Mouse (Mus musculus) heart, embryonic 12.5 days (tissue): Measurements from ENCODE around the gene Gdpd1. TPM values are rescaled to one million over a fixed set of nuclear protein-coding genes. Genes with fewer than 3 reads are reported as not detected.

Experiments used
- ATAC-seq: fragments of 200-750 bp; cut with Nextera tagmentation; 2 replicates; pipeline ENCODE4 v1.8.0; 2017; ENCODE audit warnings: moderate TSS enrichment, moderate library complexity; ENCODE audit not compliant: insufficient number of reproducible peaks, low FRiP score
- H3K27ac ChIP-seq: fragments of 300-500 bp; sonication (generic); 2 replicates; pipeline ENCODE4 v1.5.1; 2016; ENCODE audit warnings: mild to moderate bottlenecking, moderate library complexity; ENCODE audit not compliant: poor library complexity, severe bottlenecking
- H3K27me3 ChIP-seq: fragments of 300-500 bp; sonication (generic); replicated peaks from 2 replicates; pipeline ENCODE4 v1.6.1; 2016; ENCODE audit warnings: mild to moderate bottlenecking, moderate library complexity
- H3K36me3 ChIP-seq: fragments of 300-500 bp; sonication (generic); 2 replicates; pipeline ENCODE4 v1.6.1; 2016; ENCODE audit warnings: mild to moderate bottlenecking, moderate library complexity
- H3K4me1 ChIP-seq: fragments of 300-500 bp; sonication (generic); replicated peaks from 2 replicates; pipeline ENCODE4 v1.6.1; 2016; ENCODE audit warnings: mild to moderate bottlenecking
- H3K4me2 ChIP-seq: fragments of 300-500 bp; sonication (generic); 2 replicates; pipeline ENCODE4 v1.6.1; 2016; ENCODE audit warnings: mild to moderate bottlenecking, moderate library complexity
- H3K4me3 ChIP-seq: fragments of 300-500 bp; sonication (generic); 2 replicates; pipeline ENCODE4 v1.5.1; 2016; ENCODE audit warnings: mild to moderate bottlenecking
- H3K9ac ChIP-seq: fragments of 300-500 bp; sonication (generic); 2 replicates; pipeline ENCODE4 v1.6.1; 2016; ENCODE audit warnings: mild to moderate bottlenecking, moderate library complexity
- H3K9me3 ChIP-seq: fragments of 300-500 bp; sonication (generic); replicated peaks from 2 replicates; pipeline ENCODE4 v1.6.1; 2016; ENCODE audit warnings: mild to moderate bottlenecking, moderate library complexity
- WGBS: fragments of 180-500 bp; shearing (Covaris S2); methylation state at CpG from one replicate; pipeline ENCODE4 v1.1.7; 2016; 5-methylcytosine and 5-hydroxymethylcytosine counted together
- polyA plus RNA-seq: library from polyadenylated mRNA; unstranded; fragments of >200 nt; fragmentation: Nextera tagmentation; extraction: Ambion mirVana; gene quantifications from 2 replicates; pipeline ENCODE4 v1.2.1, GENCODE M21; 2016

Gdpd1 gene
- polyA plus RNA-seq: 26.9 and 29.1 TPM in 2 replicates

GRCm38 (mm10) chr11:87073866-87074440 lies at the start of gene Gdpd1:
Gene Gdpd1, minus strand, starts transcription at chr11:87074062.
- H3K27ac ChIP-seq: peak within 1 kb of the TSS; percentile 70
- peak within 1 kb of the TSS; percentile 69 for H3K4me3 ChIP-seq
- 2% methylated on average over 43 of the region's 43 CpGs for WGBS
- peaks cover 7% of the 10 kb centered on the region for H3K4me1 ChIP-seq
- ATAC-seq: peak; percentile 94
- peak within 1 kb of the TSS; percentile 93 for H3K4me2 ChIP-seq
- H3K36me3 ChIP-seq: peaks cover 28% of the 10 kb centered on the region
- H3K27me3 ChIP-seq: no peaks in the 10 kb centered on the region
- peak within 1 kb of the TSS; percentile 82 for H3K9ac ChIP-seq
- H3K9me3 ChIP-seq: no peaks in the 10 kb centered on the region

DNA sequence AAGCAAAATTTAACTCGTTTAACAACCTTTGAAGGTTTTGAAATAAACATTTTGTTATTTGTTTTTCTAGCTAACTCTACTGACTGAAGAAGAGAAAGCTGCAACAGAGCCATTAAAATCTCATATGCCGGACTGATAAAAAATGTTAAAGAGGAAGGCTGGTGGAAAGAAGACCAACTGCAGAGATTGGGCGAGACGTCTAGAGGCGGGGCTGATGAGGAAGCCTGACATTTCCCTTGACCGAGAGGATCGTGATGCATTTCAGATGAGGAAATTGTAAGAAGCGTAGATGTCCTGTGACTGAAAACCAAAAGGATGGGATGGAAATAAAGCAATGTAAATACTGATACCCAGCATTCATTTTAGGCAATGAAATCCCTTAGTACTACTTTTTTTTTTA lies 48.0 kb upstream of the Gdpd1 start:
- Histone ChIP-seq H3K9ac (no peak overlapping the region), H3K4me3 (no peak overlapping the region), H3K4me2 (no peak overlapping the region), H3K36me3 (peaks cover 58% of the 10 kb centered on the region), H3K27ac (no peak overlapping the region), H3K27me3 (no peaks in the 10 kb centered on the region), H3K4me1 (peaks cover 7% of the 10 kb centered on the region), H3K9me3 (no peaks in the 10 kb centered on the region)
- ATAC-seq: no peak
- WGBS: 76% methylated on average over 8 of the region's 8 CpGs

DNA sequence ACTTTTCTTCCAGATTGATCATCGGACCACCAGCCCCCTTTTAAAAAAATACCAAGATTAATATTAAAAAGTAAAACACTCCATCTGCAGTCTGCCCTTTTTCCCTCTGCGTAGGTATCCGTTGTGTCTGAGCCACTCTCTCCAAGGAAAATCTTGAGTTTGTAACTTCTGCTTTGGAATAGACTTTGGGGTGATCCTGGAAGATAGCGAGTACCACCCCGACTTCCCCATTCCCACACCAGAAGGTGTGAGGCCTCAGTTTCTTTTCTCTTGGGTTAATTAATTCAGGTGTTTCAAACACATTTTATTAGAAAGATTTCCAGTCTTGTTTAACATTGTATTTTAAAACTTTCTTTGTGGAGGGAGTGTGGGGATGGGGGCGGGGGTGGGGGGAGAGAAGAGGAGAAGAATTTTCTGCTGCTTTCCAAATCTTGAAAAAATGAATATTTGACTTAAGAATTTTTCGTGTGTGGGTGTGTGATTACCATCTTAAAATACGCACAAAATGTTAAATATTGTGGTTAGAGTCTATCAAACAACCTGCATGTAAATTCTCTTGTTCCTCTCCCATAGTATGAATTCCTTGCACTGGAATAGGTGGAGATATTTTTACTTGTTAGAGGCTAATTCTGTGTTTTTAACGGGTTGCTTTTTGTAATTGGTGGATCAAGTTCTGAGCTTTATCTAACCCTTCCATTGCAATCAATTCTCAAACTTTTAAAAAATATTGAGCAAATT lies 36.5 kb upstream of the Gdpd1 start:
- 6% methylated on average over 9 of the region's 9 CpGs for WGBS
- Histone ChIP-seq H3K9ac (peak overlapping the region; percentile 96), H3K9me3 (no peaks in the 10 kb centered on the region), H3K4me3 (peak overlapping the region; percentile 73), H3K27me3 (no peaks in the 10 kb centered on the region), H3K4me1 (peaks cover 13% of the 10 kb centered on the region), H3K27ac (peak overlapping the region; percentile 97), H3K4me2 (peak overlapping the region; percentile 76), H3K36me3 (peaks cover 33% of the 10 kb centered on the region)
- ATAC-seq: no peak

DNA sequence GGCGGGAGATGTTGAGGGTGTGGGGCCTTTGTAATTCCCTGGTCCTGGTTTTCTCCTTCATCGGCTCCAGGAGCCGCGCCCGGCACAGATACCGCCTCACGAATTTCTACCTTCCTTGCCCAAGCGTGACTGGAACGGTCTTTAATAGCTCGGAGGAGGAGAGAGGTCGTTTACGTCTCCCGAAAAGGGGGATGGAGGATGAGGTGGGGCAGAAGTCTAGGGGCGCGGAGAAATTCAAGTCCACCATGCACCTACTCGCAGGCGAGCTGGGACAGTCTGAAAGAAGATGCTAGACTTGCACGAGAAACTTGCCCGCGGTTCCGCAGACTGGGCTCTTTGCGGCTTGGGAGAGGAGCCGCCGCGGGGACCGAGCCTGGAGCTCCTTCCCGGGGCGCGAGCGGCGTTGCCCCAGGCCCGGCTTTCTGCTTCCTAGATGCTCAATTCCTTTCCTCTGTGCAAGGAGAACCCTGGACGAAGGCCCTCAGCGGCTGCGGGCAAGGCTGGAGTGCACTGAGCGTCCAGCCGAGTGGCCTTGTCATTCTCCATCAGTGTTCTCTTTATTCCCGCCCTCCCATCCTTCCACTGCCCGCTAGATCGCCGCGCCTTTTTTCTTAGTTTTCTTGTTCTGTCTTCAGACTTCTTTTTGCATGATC lies 35.8 kb upstream of the Gdpd1 start:
- WGBS: under 1% methylated on average over 42 of the region's 42 CpGs
- peaks cover 13% of the 10 kb centered on the region for H3K4me1 ChIP-seq
- H3K27me3 ChIP-seq: no peaks in the 10 kb centered on the region

DNA sequence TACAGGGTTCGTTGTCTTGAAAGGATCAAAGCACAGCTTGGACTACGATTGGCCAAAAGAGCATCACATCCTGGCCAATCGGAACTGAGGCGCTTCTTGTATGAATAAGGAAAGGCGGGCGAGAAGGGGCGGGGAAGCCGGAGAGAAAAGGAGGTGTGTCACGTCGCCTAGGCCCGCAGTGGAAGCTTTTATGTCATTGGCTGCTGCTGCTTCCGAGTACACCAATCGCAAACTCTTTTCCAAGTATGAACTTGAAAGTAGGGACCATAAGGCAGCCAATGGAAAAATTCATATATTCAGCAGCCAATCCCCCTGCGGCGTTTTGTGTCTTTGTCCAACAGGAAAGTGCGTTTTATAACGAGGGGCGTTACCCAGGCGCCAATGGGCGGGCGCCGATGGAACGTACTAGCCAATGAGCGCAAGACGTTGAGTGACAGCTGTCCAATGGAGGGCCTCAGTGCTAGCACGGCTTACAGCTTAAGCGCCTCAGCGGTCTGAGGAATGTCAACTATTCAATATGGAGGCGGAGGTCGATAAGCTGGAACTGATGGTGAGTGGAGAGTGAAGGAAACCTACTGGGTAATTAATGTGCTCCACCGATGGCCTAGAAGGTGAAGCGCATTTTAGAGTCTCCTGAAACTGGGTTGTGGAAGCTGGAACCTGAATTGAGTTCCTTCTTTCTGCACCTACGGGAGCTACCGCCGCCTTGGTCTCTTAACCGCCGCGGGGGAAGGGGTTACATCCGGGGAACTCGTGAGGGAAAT lies 35.1 kb upstream of the Gdpd1 start, which contains the start of gene Ska2:
Ska2 (plus strand) TSS at position 480 of the 764 bp plus-strand sequence.
- ATAC-seq: peak; percentile 99
- no peaks in the 10 kb centered on the region for H3K27me3 ChIP-seq
- peak within 1 kb of the TSS; percentile 76 for H3K4me2 ChIP-seq
- peak within 1 kb of the TSS; percentile 73 for H3K4me3 ChIP-seq
- peaks cover 13% of the 10 kb centered on the region for H3K4me1 ChIP-seq
- peaks cover 35% of the 10 kb centered on the region for H3K36me3 ChIP-seq
- H3K9me3 ChIP-seq: no peaks in the 10 kb centered on the region
- H3K9ac ChIP-seq: peak within 1 kb of the TSS; percentile 96
- peak within 1 kb of the TSS; percentile 97 for H3K27ac ChIP-seq
- WGBS: under 1% methylated on average over 40 of the region's 40 CpGs

More for the DNA sequence above, 35.8 kb upstream of the Gdpd1 start:
- peak overlapping the region; percentile 76 for H3K4me2 ChIP-seq
- peak overlapping the region; percentile 97 for H3K27ac ChIP-seq
- peak overlapping the region; percentile 96 for H3K9ac ChIP-seq
- no peaks in the 10 kb centered on the region for H3K9me3 ChIP-seq
- ATAC-seq: no peak
- H3K36me3 ChIP-seq: peaks cover 33% of the 10 kb centered on the region
- peak overlapping the region; percentile 73 for H3K4me3 ChIP-seq

DNA sequence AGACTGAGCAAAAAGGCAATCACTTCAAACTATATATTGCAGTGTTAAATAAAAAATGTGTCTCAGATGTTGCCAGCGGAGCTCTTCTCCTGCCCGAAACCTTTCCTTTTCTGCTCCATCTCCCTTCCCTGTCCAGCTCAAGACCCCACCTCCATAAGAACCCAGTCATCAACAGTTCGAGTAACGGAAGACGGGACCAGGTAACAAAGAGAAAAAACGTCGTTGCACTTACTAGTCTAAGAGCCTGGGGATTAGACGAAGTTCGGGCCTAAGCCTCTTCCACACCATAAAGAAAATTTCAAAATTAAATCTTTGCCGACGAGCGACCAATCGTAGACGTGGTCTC lies 34.5 kb upstream of the Gdpd1 start, which contains the start of gene Prr11:
Prr11 (minus strand) TSS at position 300 of the 346 bp plus-strand sequence.
- Histone ChIP-seq H3K4me3 (peak within 1 kb of the TSS; percentile 73), H3K27ac (peak within 1 kb of the TSS; percentile 97), H3K9ac (peak within 1 kb of the TSS; percentile 96), H3K4me2 (peak within 1 kb of the TSS; percentile 76), H3K36me3 (peaks cover 36% of the 10 kb centered on the region), H3K9me3 (no peaks in the 10 kb centered on the region), H3K27me3 (no peaks in the 10 kb centered on the region), H3K4me1 (peaks cover 13% of the 10 kb centered on the region)
- ATAC-seq: peak; percentile 2; the same call in 1 of the 2 replicates
- under 1% methylated on average over 14 of the region's 14 CpGs for WGBS

DNA sequence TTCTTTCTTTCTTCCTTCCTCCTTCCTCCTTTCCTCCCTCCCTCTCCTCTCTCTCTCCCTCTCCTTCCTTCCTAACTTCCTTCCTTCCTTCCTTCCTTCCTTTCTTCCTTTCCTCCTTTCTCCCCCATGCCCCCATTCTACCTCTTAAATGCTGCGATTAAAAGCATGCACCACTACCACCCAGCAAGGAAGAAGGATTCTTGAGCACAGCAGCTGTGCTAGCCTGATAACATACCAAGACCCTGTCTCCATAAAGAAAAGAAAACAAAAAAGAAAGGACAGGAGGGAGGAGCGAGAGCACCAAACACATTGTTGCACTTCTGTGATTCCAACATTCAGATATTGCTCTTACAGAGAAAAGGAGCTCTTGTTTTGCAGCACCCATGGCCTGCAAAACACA lies 13.3 kb upstream of the Gdpd1 start:
- 51% methylated on average over 2 of the region's 2 CpGs for WGBS
- H3K4me1 ChIP-seq: peaks cover 20% of the 10 kb centered on the region
- ATAC-seq: no peak
- H3K4me2 ChIP-seq: peak overlapping the region; percentile 87
- peak overlapping the region; percentile 65 for H3K4me3 ChIP-seq
- peaks cover 49% of the 10 kb centered on the region for H3K36me3 ChIP-seq
- no peaks in the 10 kb centered on the region for H3K27me3 ChIP-seq
- H3K27ac ChIP-seq: no peak overlapping the region
- H3K9me3 ChIP-seq: no peaks in the 10 kb centered on the region
- peak overlapping the region; percentile 81; the same call in 1 of the 2 replicates for H3K9ac ChIP-seq

DNA sequence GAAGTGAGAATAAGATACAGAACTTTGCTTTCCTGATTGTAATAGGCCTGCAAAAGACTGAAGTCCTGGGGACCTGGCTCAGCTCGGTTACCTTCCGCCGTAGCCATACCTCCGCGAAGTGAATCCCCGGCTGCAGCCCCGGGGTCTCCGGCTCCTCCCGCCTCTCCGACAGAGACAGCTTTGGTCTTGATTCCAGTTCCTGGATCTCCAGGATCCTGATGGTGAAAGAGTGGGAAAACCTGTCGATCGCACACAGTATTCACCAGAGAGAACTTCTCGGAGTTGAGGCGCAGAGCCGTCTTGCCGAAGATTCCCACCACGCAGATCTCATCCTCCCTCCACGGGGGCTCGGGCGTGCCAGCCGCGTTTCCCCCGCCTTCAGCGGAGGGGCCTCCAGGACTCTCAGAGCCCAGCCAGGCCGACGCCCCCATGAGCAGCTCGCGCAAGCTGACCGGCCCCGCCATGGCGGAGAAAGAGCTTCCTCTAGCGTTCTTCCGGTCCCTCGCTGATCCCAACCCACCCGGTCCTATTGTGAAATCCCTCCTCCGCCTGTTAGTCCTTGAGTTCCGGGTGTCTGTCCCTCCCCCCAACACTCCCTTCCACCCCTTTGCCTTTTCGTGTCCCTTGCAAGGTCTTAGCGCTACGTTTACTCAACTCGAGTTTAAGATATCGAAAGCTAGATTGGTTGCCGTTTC lies 12.6 kb upstream of the Gdpd1 start, which contains the start of gene Smg8:
Smg8 (minus strand) TSS at position 485 of the 695 bp plus-strand sequence.
- no peaks in the 10 kb centered on the region for H3K27me3 ChIP-seq
- H3K9ac ChIP-seq: peak within 1 kb of the TSS; percentile 81
- peaks cover 20% of the 10 kb centered on the region for H3K4me1 ChIP-seq
- WGBS: 1% methylated on average over 43 of the region's 43 CpGs
- peak; percentile 90 for ATAC-seq
- H3K4me3 ChIP-seq: peak within 1 kb of the TSS; percentile 65
- H3K9me3 ChIP-seq: no peaks in the 10 kb centered on the region
- H3K36me3 ChIP-seq: peaks cover 49% of the 10 kb centered on the region
- peak within 1 kb of the TSS; percentile 23 for H3K27ac ChIP-seq
- H3K4me2 ChIP-seq: peak within 1 kb of the TSS; percentile 87

- ATAC-seq: no peak
- H3K4me2 ChIP-seq: peak overlapping the region; percentile 87
- no peaks in the 10 kb centered on the region for H3K9me3 ChIP-seq
- WGBS: 82% methylated on average over 13 of the region's 13 CpGs
- H3K9ac ChIP-seq: peak overlapping the region; percentile 81; the same call in 1 of the 2 replicates
- no peaks in the 10 kb centered on the region for H3K27me3 ChIP-seq
- H3K36me3 ChIP-seq: peaks cover 49% of the 10 kb centered on the region
- no peak overlapping the region for H3K27ac ChIP-seq
- peaks cover 20% of the 10 kb centered on the region for H3K4me1 ChIP-seq
- H3K4me3 ChIP-seq: peak overlapping the region; percentile 65
These were observed 11.6 kb upstream of the Gdpd1 start for GRCm38 (mm10) chr11:87085461-87085860.

- no peaks in the 10 kb centered on the region for H3K9me3 ChIP-seq
- WGBS: 75% methylated on average over 1 of the region's 1 CpGs
- H3K27me3 ChIP-seq: no peaks in the 10 kb centered on the region
- H3K4me3 ChIP-seq: no peak overlapping the region
- peaks cover 20% of the 10 kb centered on the region for H3K4me1 ChIP-seq
- H3K27ac ChIP-seq: no peak overlapping the region
- no peak overlapping the region for H3K4me2 ChIP-seq
- peaks cover 57% of the 10 kb centered on the region for H3K36me3 ChIP-seq
- no peak overlapping the region for H3K9ac ChIP-seq
- no peak for ATAC-seq
These were observed 9.8 kb upstream of the Gdpd1 start for GRCm38 (mm10) chr11:87083712-87084111.
